Mouse (Mus musculus): ENCODE measurements at regions not wholly inside any gene's neighbourhood (a gene's known extent, or its start where the extent isn't known, plus 50 kb on each side); places are given as distances from the start of the nearest gene placed in this dataset.

- no peak for DNase-seq
Observed at GRCm38 (mm10) chr12:97312282-97313040, 946.8 kb downstream of the Galc start.

GRCm38 (mm10) chr12:97278792-97279191 is 980.5 kb downstream of the Galc start:
- DNase-seq, result no peak

- DNase-seq, result no peak
Observed at GRCm38 (mm10) chr12:97278331-97278730, 980.9 kb downstream of the Galc start.
